Mouse (Mus musculus): ENCODE data around the gene Tmem30b. TPM values are rescaled to one million over a fixed set of nuclear protein-coding genes. Genes with fewer than 3 reads are reported as not detected.
A peak's percentile ranks its signal among the peaks of the same experiment; 100 is the strongest.
"Not testable (repeated sequence)": the region's sequence is repeated elsewhere in the genome, so short reads cannot be mapped to it uniquely, and the experiment has no call there.

Gene Tmem30b
- polyA plus RNA-seq, 1 experiment from 2014 or later: 0.27 TPM

- not testable (repeated sequence) for H3K4me2 ChIP-seq (ENCODE audit: low read length); H3K9ac ChIP-seq (ENCODE audit: low read length); ATAC-seq (ENCODE audit: insufficient number of reproducible peaks, insufficient read depth, low FRiP score, low read depth); H3K4me3 ChIP-seq (ENCODE audit: control insufficient read depth in 1 of 2, insufficient read depth in 1 of 2, low read depth in 1 of 2, low read length in 2 of 2); H3K9me3 ChIP-seq (ENCODE audit: control insufficient read depth, low read length); H3K4me1 ChIP-seq (ENCODE audit: control insufficient read depth in 2 of 2, insufficient read depth in 2 of 2, low read length in 2 of 2); H3K36me3 ChIP-seq (ENCODE audit: control insufficient read depth, insufficient read depth, low read length); H3K27me3 ChIP-seq (ENCODE audit: control insufficient read depth, insufficient read depth, low read length); H3K27ac ChIP-seq (replicated peaks in 1 of 2; ENCODE audit: control insufficient read depth in 1 of 2, insufficient read depth in 1 of 2, low read depth in 2 of 2, low read length in 2 of 2)
- WGBS: 93% methylated on average over 1 of the region's 1 CpGs
Observed at GRCm38 (mm10) chr12:73528142-73528541, 18.1 kb downstream of the Tmem30b start.

GRCm38 (mm10) chr12:73525254-73525885 is 20.8 kb downstream of the Tmem30b start:
- H3K4me3 ChIP-seq (ENCODE audit: control insufficient read depth in 1 of 2, insufficient read depth in 1 of 2, low read depth in 1 of 2, low read length in 2 of 2): no peak overlapping the region
- peaks cover 6% of the 10 kb centered on the region; the same call in 1 of the 2 replicates for H3K27me3 ChIP-seq (ENCODE audit: control insufficient read depth, insufficient read depth, low read length)
- no peaks in the 10 kb centered on the region for H3K36me3 ChIP-seq (ENCODE audit: control insufficient read depth, insufficient read depth, low read length)
- no peak overlapping the region for H3K27ac ChIP-seq (replicated peaks in 1 of 2; ENCODE audit: control insufficient read depth in 1 of 2, insufficient read depth in 1 of 2, low read depth in 2 of 2, low read length in 2 of 2)
- H3K9me3 ChIP-seq (ENCODE audit: control insufficient read depth, low read length): no peaks in the 10 kb centered on the region
- no peaks in the 10 kb centered on the region for H3K4me1 ChIP-seq (ENCODE audit: control insufficient read depth in 2 of 2, insufficient read depth in 2 of 2, low read length in 2 of 2)
- no peak overlapping the region for H3K4me2 ChIP-seq (ENCODE audit: low read length)
- no peak overlapping the region for H3K9ac ChIP-seq (ENCODE audit: low read length)
- ATAC-seq (ENCODE audit: insufficient number of reproducible peaks, insufficient read depth, low FRiP score, low read depth): no peak
- 75% methylated on average over 8 of the region's 8 CpGs for WGBS

GRCm38 (mm10) chr12:73523066-73523465 is 23.1 kb downstream of the Tmem30b start:
- ATAC-seq (ENCODE audit: insufficient number of reproducible peaks, insufficient read depth, low FRiP score, low read depth): no peak
- Histone ChIP-seq H3K4me2 (ENCODE audit: low read length) (no peak overlapping the region), H3K36me3 (ENCODE audit: control insufficient read depth, insufficient read depth, low read length) (no peaks in the 10 kb centered on the region), H3K27me3 (ENCODE audit: control insufficient read depth, insufficient read depth, low read length) (no peaks in the 10 kb centered on the region), H3K27ac (replicated peaks in 1 of 2; ENCODE audit: control insufficient read depth in 1 of 2, insufficient read depth in 1 of 2, low read depth in 2 of 2, low read length in 2 of 2) (no peak overlapping the region), H3K4me3 (ENCODE audit: control insufficient read depth in 1 of 2, insufficient read depth in 1 of 2, low read depth in 1 of 2, low read length in 2 of 2) (no peak overlapping the region), H3K9me3 (ENCODE audit: control insufficient read depth, low read length) (no peaks in the 10 kb centered on the region), H3K9ac (ENCODE audit: low read length) (no peak overlapping the region), H3K4me1 (ENCODE audit: control insufficient read depth in 2 of 2, insufficient read depth in 2 of 2, low read length in 2 of 2) (no peaks in the 10 kb centered on the region)
- WGBS: 63% methylated on average over 12 of the region's 12 CpGs

GRCm38 (mm10) chr12:73521944-73522343 is 24.2 kb downstream of the Tmem30b start:
- no peak for ATAC-seq (ENCODE audit: insufficient number of reproducible peaks, insufficient read depth, low FRiP score, low read depth)
- H3K4me3 ChIP-seq (ENCODE audit: control insufficient read depth in 1 of 2, insufficient read depth in 1 of 2, low read depth in 1 of 2, low read length in 2 of 2): no peak overlapping the region
- H3K9ac ChIP-seq (ENCODE audit: low read length): no peak overlapping the region
- H3K4me1 ChIP-seq (ENCODE audit: control insufficient read depth in 2 of 2, insufficient read depth in 2 of 2, low read length in 2 of 2): peaks cover 0 to 3% of the 10 kb centered on the region in 2 experiments; a peak in 1 of 4 replicates
- H3K4me2 ChIP-seq (ENCODE audit: low read length): no peak overlapping the region
- WGBS: 83% methylated on average over 3 of the region's 3 CpGs
- H3K27me3 ChIP-seq (ENCODE audit: control insufficient read depth, insufficient read depth, low read length): no peaks in the 10 kb centered on the region
- no peak overlapping the region for H3K27ac ChIP-seq (replicated peaks in 1 of 2; ENCODE audit: control insufficient read depth in 1 of 2, insufficient read depth in 1 of 2, low read depth in 2 of 2, low read length in 2 of 2)
- H3K9me3 ChIP-seq (ENCODE audit: control insufficient read depth, low read length): no peaks in the 10 kb centered on the region
- no peaks in the 10 kb centered on the region for H3K36me3 ChIP-seq (ENCODE audit: control insufficient read depth, insufficient read depth, low read length)

- ATAC-seq (ENCODE audit: insufficient number of reproducible peaks, insufficient read depth, low FRiP score, low read depth): no peak
- no peak overlapping the region for H3K4me3 ChIP-seq (ENCODE audit: control insufficient read depth in 1 of 2, insufficient read depth in 1 of 2, low read depth in 1 of 2, low read length in 2 of 2)
- WGBS: 49% methylated on average over 15 of the region's 15 CpGs
Observed at GRCm38 (mm10) chr12:73521238-73521841, 24.9 kb downstream of the Tmem30b start.

GRCm38 (mm10) chr12:73517768-73518167 is 28.4 kb downstream of the Tmem30b start:
- H3K4me1 ChIP-seq (ENCODE audit: control insufficient read depth in 2 of 2, insufficient read depth in 2 of 2, low read length in 2 of 2): peaks cover 0 to 3% of the 10 kb centered on the region in 2 experiments; a peak in 1 of 4 replicates
- H3K27ac ChIP-seq (replicated peaks in 1 of 2; ENCODE audit: control insufficient read depth in 1 of 2, insufficient read depth in 1 of 2, low read depth in 2 of 2, low read length in 2 of 2): no peak overlapping the region
- H3K36me3 ChIP-seq (ENCODE audit: control insufficient read depth, insufficient read depth, low read length): no peaks in the 10 kb centered on the region
- no peaks in the 10 kb centered on the region for H3K9me3 ChIP-seq (ENCODE audit: control insufficient read depth, low read length)
- 63% methylated on average over 12 of the region's 12 CpGs for WGBS
- peak overlapping the region; percentile 48 for H3K4me2 ChIP-seq (ENCODE audit: low read length)
- no peak for ATAC-seq (ENCODE audit: insufficient number of reproducible peaks, insufficient read depth, low FRiP score, low read depth)
- H3K9ac ChIP-seq (ENCODE audit: low read length): no peak overlapping the region
- no peak overlapping the region; a peak in 1 of 4 replicates for H3K4me3 ChIP-seq (ENCODE audit: control insufficient read depth in 1 of 2, insufficient read depth in 1 of 2, low read depth in 1 of 2, low read length in 2 of 2)
- H3K27me3 ChIP-seq (ENCODE audit: control insufficient read depth, insufficient read depth, low read length): no peaks in the 10 kb centered on the region

More at GRCm38 (mm10) chr12:73521238-73521841, 24.9 kb downstream of the Tmem30b start:
- no peaks in the 10 kb centered on the region for H3K9me3 ChIP-seq (ENCODE audit: control insufficient read depth, low read length)
- no peaks in the 10 kb centered on the region for H3K27me3 ChIP-seq (ENCODE audit: control insufficient read depth, insufficient read depth, low read length)
- no peaks in the 10 kb centered on the region for H3K36me3 ChIP-seq (ENCODE audit: control insufficient read depth, insufficient read depth, low read length)
- H3K27ac ChIP-seq (replicated peaks in 1 of 2; ENCODE audit: control insufficient read depth in 1 of 2, insufficient read depth in 1 of 2, low read depth in 2 of 2, low read length in 2 of 2): no peak overlapping the region
- no peak overlapping the region for H3K4me2 ChIP-seq (ENCODE audit: low read length)
- no peak overlapping the region for H3K9ac ChIP-seq (ENCODE audit: low read length)
- H3K4me1 ChIP-seq (ENCODE audit: control insufficient read depth in 2 of 2, insufficient read depth in 2 of 2, low read length in 2 of 2): peaks cover 0 to 3% of the 10 kb centered on the region in 2 experiments; a peak in 1 of 4 replicates

GRCm38 (mm10) chr12:73517022-73517709 is 29.0 kb downstream of the Tmem30b start:
- Histone ChIP-seq H3K4me3 (ENCODE audit: control insufficient read depth in 1 of 2, insufficient read depth in 1 of 2, low read depth in 1 of 2, low read length in 2 of 2) (0 out of 4 replicates have a peak overlapping the region, but pooled peaks of 1 of the 2 experiments have one; percentile 16), H3K9ac (ENCODE audit: low read length) (peak overlapping the region; percentile 28; the same call in 1 of the 2 replicates), H3K4me1 (ENCODE audit: control insufficient read depth in 2 of 2, insufficient read depth in 2 of 2, low read length in 2 of 2) (peaks cover 0 to 3% of the 10 kb centered on the region in 2 experiments; a peak in 1 of 4 replicates), H3K27me3 (ENCODE audit: control insufficient read depth, insufficient read depth, low read length) (no peaks in the 10 kb centered on the region), H3K36me3 (ENCODE audit: control insufficient read depth, insufficient read depth, low read length) (no peaks in the 10 kb centered on the region), H3K4me2 (ENCODE audit: low read length) (peak overlapping the region; percentile 48), H3K27ac (replicated peaks in 1 of 2; ENCODE audit: control insufficient read depth in 1 of 2, insufficient read depth in 1 of 2, low read depth in 2 of 2, low read length in 2 of 2) (no peak overlapping the region), H3K9me3 (ENCODE audit: control insufficient read depth, low read length) (no peaks in the 10 kb centered on the region)
- ATAC-seq (ENCODE audit: insufficient number of reproducible peaks, insufficient read depth, low FRiP score, low read depth): peak; percentile 74; the same call in 1 of the 2 replicates
- 33% methylated on average over 15 of the region's 15 CpGs for WGBS

Measured in heart, embryonic 14.5 days (tissue).